Comparison of ENCODE assay signal across 11 mouse cellular contexts in the genomic region with DNA sequence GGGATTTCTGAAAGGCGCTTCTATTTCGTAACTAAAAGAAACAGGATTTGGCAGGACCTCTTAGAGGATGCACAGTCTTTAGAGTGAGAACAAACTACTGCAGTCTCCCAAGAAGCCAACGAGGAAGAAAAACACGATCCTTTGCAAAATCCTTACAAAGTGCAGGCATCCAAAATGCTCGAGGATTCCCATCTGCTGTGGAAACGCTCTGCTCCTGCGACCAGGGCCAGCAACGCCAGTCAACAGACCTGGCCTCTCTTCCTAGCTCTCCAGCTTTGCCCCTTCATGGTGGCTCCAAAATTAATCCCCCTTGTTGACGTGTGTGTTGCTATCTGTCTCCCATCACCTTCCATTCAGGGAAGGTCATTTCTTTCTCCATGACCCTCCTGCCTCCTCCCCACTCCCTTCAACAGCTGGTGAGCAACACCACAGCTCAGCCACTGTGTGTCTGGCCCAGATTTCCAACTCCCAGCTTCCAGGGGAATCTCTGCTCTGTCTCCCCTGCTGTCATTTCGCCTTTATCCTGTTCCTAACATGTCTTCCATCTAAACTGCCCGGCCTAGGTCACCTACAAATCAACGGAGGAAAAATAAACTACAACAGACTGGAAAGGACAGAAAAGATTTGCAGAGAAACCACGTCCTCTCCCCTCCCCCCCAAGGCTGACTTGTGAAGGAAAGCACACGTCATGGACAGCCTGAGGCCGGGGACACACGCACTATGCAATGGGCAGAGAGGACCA. TPM values are rescaled to one million over a fixed set of nuclear protein-coding genes. Genes with fewer than 3 reads are reported as not detected.
DNase-seq lines count a peak whose midpoint lies in the region; ATAC-seq lines count a peak whose summit lies in the region.
"Had no signal": no experiment of that assay in that cellular context is flagged by ENCODE, and none has a peak within 500 bp of the region (broad histone marks: within the 10 kb centered on the region; RNA-seq: fewer than 3 reads in every experiment).

No protein-coding gene starts in this region.

- WGBS in heart, embryonic 11.5 days (ENCODE audit: insufficient replicate concordance), result 26% methylated on average over 16 of the region's 16 CpGs
- WGBS in stomach, embryonic 16.5 days, result 39% methylated on average over 16 of the region's 16 CpGs
- WGBS in forebrain, embryonic 14.5 days, result 84% methylated on average over 16 of the region's 16 CpGs

- peak overlapping the region; percentile 43; the same call in 1 of the 2 replicates for H3K9ac ChIP-seq in heart, embryonic 11.5 days (ENCODE audit: low read depth, low read length)
- H3K9ac ChIP-seq in stomach, embryonic 16.5 days (ENCODE audit: low read length), result no peak overlapping the region
- H3K9ac ChIP-seq in forebrain, embryonic 14.5 days (ENCODE audit: low read length), result no peak overlapping the region
- H3K9ac ChIP-seq: liver, embryonic 15.5 days had no signal

- peak; percentile 61 for DNase-seq in kidney, postnatal 10 days
- DNase-seq in kidney, postnatal 14 days, result no peak
- peak; percentile 58 to 66 for DNase-seq in kidney, postnatal 4 days
- DNase-seq in forebrain, embryonic 14.5 days (ENCODE audit: low spot score), result no peak
- no peak for DNase-seq in T-cell, adult 2 months (ENCODE audit: low spot score)
- DNase-seq: cerebellum, postnatal 14 days; right cerebral cortex, adult 18-20 months had no signal

- peak overlapping the region; percentile 86 for H3K27ac ChIP-seq in heart, embryonic 11.5 days (ENCODE audit: low read depth, low read length)
- peak overlapping the region; percentile 89 for H3K27ac ChIP-seq in stomach, embryonic 16.5 days (ENCODE audit: low read length)
- H3K27ac ChIP-seq in forebrain, embryonic 14.5 days (ENCODE audit: low read depth, low read length), result no peak overlapping the region
- H3K27ac ChIP-seq: liver, embryonic 15.5 days had no signal

- H3K36me3 ChIP-seq in heart, embryonic 11.5 days (ENCODE audit: control insufficient read depth, insufficient read depth, low read length), result no peaks in the 10 kb centered on the region
- H3K36me3 ChIP-seq in stomach, embryonic 16.5 days (ENCODE audit: control insufficient read depth, insufficient read depth, low read length), result no peaks in the 10 kb centered on the region
- H3K36me3 ChIP-seq in forebrain, embryonic 14.5 days (ENCODE audit: control insufficient read depth, insufficient read depth, low read length), result no peaks in the 10 kb centered on the region
- H3K36me3 ChIP-seq: liver, embryonic 15.5 days had no signal

- H3K9me3 ChIP-seq in heart, embryonic 11.5 days (replicated peaks; ENCODE audit: control insufficient read depth, low read length), result no peaks in the 10 kb centered on the region
- no peaks in the 10 kb centered on the region for H3K9me3 ChIP-seq in stomach, embryonic 16.5 days (replicated peaks; ENCODE audit: control insufficient read depth, low read length)
- H3K9me3 ChIP-seq in forebrain, embryonic 14.5 days (replicated peaks; ENCODE audit: control insufficient read depth, low read length), result no peaks in the 10 kb centered on the region
- H3K9me3 ChIP-seq: liver, embryonic 15.5 days had no signal

- H3K27me3 ChIP-seq in heart, embryonic 11.5 days (ENCODE audit: control insufficient read depth, insufficient read depth, low read length), result no peaks in the 10 kb centered on the region
- H3K27me3 ChIP-seq in stomach, embryonic 16.5 days (ENCODE audit: control insufficient read depth, insufficient read depth, low read length), result no peaks in the 10 kb centered on the region
- no peaks in the 10 kb centered on the region for H3K27me3 ChIP-seq in forebrain, embryonic 14.5 days (replicated peaks; ENCODE audit: control insufficient read depth, insufficient read depth, low read length)
- H3K27me3 ChIP-seq: liver, embryonic 15.5 days had no signal

- peak; percentile 65 for ATAC-seq in heart, embryonic 11.5 days (replicated peaks; ENCODE audit: insufficient number of reproducible peaks, low FRiP score, low TSS enrichment)
- peak; percentile 72; the same call in 1 of the 2 replicates for ATAC-seq in stomach, embryonic 16.5 days (ENCODE audit: insufficient read depth, low FRiP score)
- ATAC-seq in forebrain, embryonic 14.5 days, result no peak

- peaks cover 62% of the 10 kb centered on the region for H3K4me1 ChIP-seq in heart, embryonic 11.5 days (ENCODE audit: control insufficient read depth, insufficient read depth, low read length)
- H3K4me1 ChIP-seq in stomach, embryonic 16.5 days (ENCODE audit: control insufficient read depth, insufficient read depth, low read length), result peaks cover 58% of the 10 kb centered on the region
- H3K4me1 ChIP-seq in forebrain, embryonic 14.5 days (ENCODE audit: control insufficient read depth, insufficient read depth, low read length), result no peaks in the 10 kb centered on the region; the same call in 1 of the 2 replicates
- H3K4me1 ChIP-seq: liver, embryonic 15.5 days had no signal

- peak overlapping the region; percentile 36 for H3K4me2 ChIP-seq in heart, embryonic 11.5 days
- H3K4me2 ChIP-seq in stomach, embryonic 16.5 days (ENCODE audit: low read depth, low read length), result peak overlapping the region; percentile 25; the same call in 1 of the 2 replicates
- H3K4me2 ChIP-seq in forebrain, embryonic 14.5 days (ENCODE audit: low read length), result no peak overlapping the region
- H3K4me2 ChIP-seq: liver, embryonic 15.5 days had no signal

- H3K4me3 ChIP-seq in heart, embryonic 11.5 days (ENCODE audit: low read depth, low read length), result no peak overlapping the region
- no peak overlapping the region for H3K4me3 ChIP-seq in stomach, embryonic 16.5 days (replicated peaks; ENCODE audit: low read length)
- no peak overlapping the region for H3K4me3 ChIP-seq in forebrain, embryonic 14.5 days (ENCODE audit: low read depth, low read length)
- H3K4me3 ChIP-seq: liver, embryonic 15.5 days; myocyte had no signal

RNA-seq across cellular contexts. Expression of a gene that starts 23.2 kb away (rescaled TPM):
- 10.2 and 12.6 TPM in 2 replicates for polyA plus RNA-seq in heart, embryonic 11.5 days (2014; fragmentation: Nextera tagmentation; extraction: Ambion mirVana)
- 12.0 and 13.5 TPM in 2 replicates for polyA plus RNA-seq in stomach, embryonic 16.5 days (2015; fragmentation: Nextera tagmentation; extraction: Ambion mirVana)
- polyA plus RNA-seq in forebrain, embryonic 14.5 days (2014; fragmentation: Nextera tagmentation; extraction: Ambion mirVana), result 2.2 and 2.6 TPM in 2 replicates

Comparison
In these comparisons a context has a peak if more than half of its experiments do, and no peak if none do; other contexts are left out.
1. DNase-seq: peak in kidney, postnatal 10 days (single experiment) and kidney, postnatal 4 days (2 of 2); none in kidney, postnatal 14 days (single experiment), forebrain, embryonic 14.5 days (single experiment) and T-cell, adult 2 months (single experiment).